Mouse (Mus musculus) macrophage (primary cell): Measurements from ENCODE around the gene Oosp3. TPM values are rescaled to one million over a fixed set of nuclear protein-coding genes. Genes with fewer than 3 reads are reported as not detected.

Experiments used
- H3K27ac ChIP-seq: fragments of 350-480 bp; formaldehyde crosslinking; 2 replicates; pipeline ENCODE4 v1.9.0; 2021
- H3K36me3 ChIP-seq: fragments of 350-480 bp; formaldehyde crosslinking; 2 replicates; pipeline ENCODE4 v1.9.0; 2021; ENCODE audit errors: inconsistent target
- H3K4me3 ChIP-seq: fragments of 350-480 bp; formaldehyde crosslinking; 2 replicates; pipeline ENCODE4 v1.9.0; 2021; ENCODE audit errors: inconsistent target
- H3K79me2 ChIP-seq: fragments of 350-480 bp; formaldehyde crosslinking; 2 replicates; pipeline ENCODE4 v1.9.0; 2021; ENCODE audit errors: inconsistent target
- WGBS: methylation state at CpG from one replicate; pipeline ENCODE4 v1.1.7; 2026; ENCODE audit warnings: inconsistent platforms; ENCODE audit not compliant: missing documents; 5-methylcytosine and 5-hydroxymethylcytosine counted together
- polyA plus RNA-seq: library from polyadenylated mRNA; stranded (reverse); fragments of 250-400 nt; gene quantifications from 3 replicates; pipeline ENCODE4 v1.2.4, GENCODE M21; 2018; ENCODE audit warnings: inconsistent platforms

Gene Oosp3
- polyA plus RNA-seq, 1 experiment from 2014 or later: not detected

GRCm38 (mm10) chr19:11745680-11746079 lies 48.8 kb downstream of the Oosp3 start:
- Histone ChIP-seq H3K79me2 (no peaks in the 10 kb centered on the region), H3K27ac (no peak overlapping the region), H3K36me3 (no peaks in the 10 kb centered on the region), H3K4me3 (no peak overlapping the region)

- no peaks in the 10 kb centered on the region for H3K36me3 ChIP-seq
- no peak within 1 kb of the TSS for H3K4me3 ChIP-seq
- no peak within 1 kb of the TSS for H3K27ac ChIP-seq
- H3K79me2 ChIP-seq: no peaks in the 10 kb centered on the region
- WGBS: 100% methylated on average over 2 of the region's 2 CpGs
Observed at GRCm38 (mm10) chr19:11747298-11747697, 50.4 kb downstream of the Oosp3 start, which contains the start of gene Gif. Gene Gif (plus strand): TSS chr19:11747554.

Other genes starting within 250 kb of the Oosp3 start
- gene Ms4a6c, start 227.7 kb upstream of the Oosp3 start, polyA plus RNA-seq: 546 to 786 TPM (median 561 TPM) in 3 replicates
- 0.80 to 5.0 TPM (median 2.0 TPM) in 3 replicates for gene Gm8369, start 211.1 kb upstream of the Oosp3 start, polyA plus RNA-seq
- gene Ms4a6b, start 180.5 kb upstream of the Oosp3 start, polyA plus RNA-seq: 182 to 404 TPM (median 188 TPM) in 3 replicates
- gene Ms4a4d, start 160.3 kb upstream of the Oosp3 start, polyA plus RNA-seq: not detected in 3 replicates
- gene Ms4a6d, start 92.2 kb upstream of the Oosp3 start, polyA plus RNA-seq: 381 to 505 TPM (median 445 TPM) in 3 replicates
- 0.27 TPM in 1 of 3 replicates, not detected in the others for gene Ms4a2, start 73.3 kb upstream of the Oosp3 start, polyA plus RNA-seq
- 0.79 TPM in 1 of 3 replicates, not detected in the others for gene Ms4a3, start 56.2 kb upstream of the Oosp3 start, polyA plus RNA-seq
- gene Oosp2, start 36.5 kb upstream of the Oosp3 start, polyA plus RNA-seq: not detected in 3 replicates
- not detected in 3 replicates for gene Oosp1, start 5.9 kb upstream of the Oosp3 start, polyA plus RNA-seq
- gene Gif, start 50.5 kb downstream of the Oosp3 start, polyA plus RNA-seq: not detected in 3 replicates
- 27.2 to 40.6 TPM (median 35.2 TPM) in 3 replicates for gene Mrpl16, start 73.3 kb downstream of the Oosp3 start, polyA plus RNA-seq
- gene Stx3, start 122.3 kb downstream of the Oosp3 start, polyA plus RNA-seq: 18.7 to 25.4 TPM (median 20.5 TPM) in 3 replicates
- not detected in 3 replicates for gene Olfr1417, start 142.2 kb downstream of the Oosp3 start, polyA plus RNA-seq
- gene Olfr1418, start 164.0 kb downstream of the Oosp3 start, polyA plus RNA-seq: not detected in 3 replicates
- gene Olfr1419, start 178.1 kb downstream of the Oosp3 start, polyA plus RNA-seq: not detected in 3 replicates
- gene Olfr1420, start 189.5 kb downstream of the Oosp3 start, polyA plus RNA-seq: not detected in 3 replicates
- gene Patl1, start 215.3 kb downstream of the Oosp3 start, polyA plus RNA-seq: 29.2 to 49.7 TPM (median 30.6 TPM) in 3 replicates